Mouse (Mus musculus): ENCODE results near the gene Gtf3c3. TPM values are rescaled to one million over a fixed set of nuclear protein-coding genes. Genes with fewer than 3 reads are reported as not detected.

Gtf3c3 gene
- 14.2 and 14.3 TPM in 2 replicates for polyA plus RNA-seq (2015; fragmentation: Nextera tagmentation; extraction: Ambion mirVana)

GRCm38 (mm10) chr1:54438340-54439079 is at the start of gene Gtf3c3:
Gene Gtf3c3 (minus strand): TSS chr1:54438971.
- H3K4me1 ChIP-seq: peaks cover 14% of the 10 kb centered on the region
- H3K36me3 ChIP-seq: peaks cover 16% of the 10 kb centered on the region
- H3K9ac ChIP-seq: peak within 1 kb of the TSS; percentile 96
- 0 out of 2 replicates have a peak, but pooled peaks cover 5% of the 10 kb centered on the region for H3K27me3 ChIP-seq (replicated peaks)
- H3K4me2 ChIP-seq: peak within 1 kb of the TSS; percentile 86
- WGBS: 3% methylated on average over 39 of the region's 39 CpGs
- H3K9me3 ChIP-seq: no peaks in the 10 kb centered on the region
- peak within 1 kb of the TSS; percentile 39; the same call in 1 of the 2 replicates for H3K27ac ChIP-seq (replicated peaks)
- peak within 1 kb of the TSS; percentile 87 for H3K4me3 ChIP-seq
- ATAC-seq (ENCODE audit: extremely low read depth, insufficient number of reproducible peaks, low FRiP score, low TSS enrichment): no peak; the same call in 1 of the 2 replicates

- no peak overlapping the region for H3K9ac ChIP-seq
- no peak overlapping the region for H3K4me3 ChIP-seq
- H3K9me3 ChIP-seq: no peaks in the 10 kb centered on the region
- H3K27me3 ChIP-seq (replicated peaks): no peaks in the 10 kb centered on the region
- no peak for ATAC-seq (ENCODE audit: extremely low read depth, insufficient number of reproducible peaks, low FRiP score, low TSS enrichment)
- peaks cover 33% of the 10 kb centered on the region for H3K36me3 ChIP-seq
- WGBS: 90% methylated on average over 3 of the region's 3 CpGs
- H3K27ac ChIP-seq (replicated peaks): no peak overlapping the region
- no peak overlapping the region for H3K4me2 ChIP-seq
- no peaks in the 10 kb centered on the region for H3K4me1 ChIP-seq
Observed at GRCm38 (mm10) chr1:54484744-54485420, 46.1 kb upstream of the Gtf3c3 start.

GRCm38 (mm10) chr1:54480491-54480890 is 41.7 kb upstream of the Gtf3c3 start:
- Histone ChIP-seq H3K4me2 (no peak overlapping the region), H3K36me3 (peaks cover 34% of the 10 kb centered on the region), H3K4me3 (no peak overlapping the region), H3K9ac (no peak overlapping the region), H3K27ac (replicated peaks) (no peak overlapping the region), H3K27me3 (replicated peaks) (no peaks in the 10 kb centered on the region), H3K4me1 (no peaks in the 10 kb centered on the region), H3K9me3 (no peaks in the 10 kb centered on the region)
- no peak for ATAC-seq (ENCODE audit: extremely low read depth, insufficient number of reproducible peaks, low FRiP score, low TSS enrichment)
- 90% methylated on average over 12 of the region's 12 CpGs for WGBS

GRCm38 (mm10) chr1:54468662-54469061 is 29.9 kb upstream of the Gtf3c3 start:
- Histone ChIP-seq H3K36me3 (no peaks in the 10 kb centered on the region), H3K9ac (no peak overlapping the region), H3K9me3 (no peaks in the 10 kb centered on the region), H3K4me3 (no peak overlapping the region), H3K4me2 (no peak overlapping the region), H3K4me1 (no peaks in the 10 kb centered on the region), H3K27me3 (replicated peaks) (no peaks in the 10 kb centered on the region), H3K27ac (replicated peaks) (no peak overlapping the region)
- no peak for ATAC-seq (ENCODE audit: extremely low read depth, insufficient number of reproducible peaks, low FRiP score, low TSS enrichment)

GRCm38 (mm10) chr1:54467366-54467765 is 28.6 kb upstream of the Gtf3c3 start:
- Histone ChIP-seq H3K27ac (replicated peaks) (no peak overlapping the region), H3K4me1 (no peaks in the 10 kb centered on the region), H3K4me3 (no peak overlapping the region), H3K9ac (no peak overlapping the region), H3K36me3 (no peaks in the 10 kb centered on the region), H3K9me3 (no peaks in the 10 kb centered on the region), H3K4me2 (no peak overlapping the region), H3K27me3 (replicated peaks) (no peaks in the 10 kb centered on the region)
- no peak for ATAC-seq (ENCODE audit: extremely low read depth, insufficient number of reproducible peaks, low FRiP score, low TSS enrichment)
- whole genome bisulfite sequencing: 83% methylated on average over 1 of the region's 1 CpGs

GRCm38 (mm10) chr1:54452116-54452515 is 13.3 kb upstream of the Gtf3c3 start:
- H3K4me3 ChIP-seq: no peak overlapping the region
- no peaks in the 10 kb centered on the region for H3K9me3 ChIP-seq
- H3K36me3 ChIP-seq: no peaks in the 10 kb centered on the region
- H3K4me1 ChIP-seq: 0 out of 2 replicates have a peak, but pooled peaks cover 5% of the 10 kb centered on the region
- H3K9ac ChIP-seq: no peak overlapping the region
- no peak overlapping the region for H3K4me2 ChIP-seq
- no peak for ATAC-seq (ENCODE audit: extremely low read depth, insufficient number of reproducible peaks, low FRiP score, low TSS enrichment)
- 0 out of 2 replicates have a peak, but pooled peaks cover 3% of the 10 kb centered on the region for H3K27me3 ChIP-seq (replicated peaks)
- 75% methylated on average over 2 of the region's 2 CpGs for WGBS
- no peak overlapping the region for H3K27ac ChIP-seq (replicated peaks)

GRCm38 (mm10) chr1:54448833-54449232 is 10.1 kb upstream of the Gtf3c3 start:
- no peak for ATAC-seq (ENCODE audit: extremely low read depth, insufficient number of reproducible peaks, low FRiP score, low TSS enrichment)
- no peaks in the 10 kb centered on the region for H3K36me3 ChIP-seq
- no peak overlapping the region for H3K4me2 ChIP-seq
- peaks cover 7% of the 10 kb centered on the region; the same call in 1 of the 2 replicates for H3K27me3 ChIP-seq (replicated peaks)
- H3K9me3 ChIP-seq: no peaks in the 10 kb centered on the region
- H3K4me3 ChIP-seq: no peak overlapping the region
- WGBS: 74% methylated on average over 4 of the region's 4 CpGs
- H3K9ac ChIP-seq: no peak overlapping the region
- no peak overlapping the region for H3K27ac ChIP-seq (replicated peaks)
- H3K4me1 ChIP-seq: 0 out of 2 replicates have a peak, but pooled peaks cover 5% of the 10 kb centered on the region

GRCm38 (mm10) chr1:54443641-54444040 is 4.9 kb upstream of the Gtf3c3 start:
- H3K4me2 ChIP-seq: no peak overlapping the region
- no peak overlapping the region for H3K27ac ChIP-seq (replicated peaks)
- 53% methylated on average over 7 of the region's 7 CpGs for WGBS
- H3K9ac ChIP-seq: no peak overlapping the region
- no peaks in the 10 kb centered on the region for H3K36me3 ChIP-seq
- 0 out of 2 replicates have a peak, but pooled peaks cover 5% of the 10 kb centered on the region for H3K4me1 ChIP-seq
- no peak for ATAC-seq (ENCODE audit: extremely low read depth, insufficient number of reproducible peaks, low FRiP score, low TSS enrichment)
- H3K4me3 ChIP-seq: no peak overlapping the region
- H3K9me3 ChIP-seq: no peaks in the 10 kb centered on the region
- H3K27me3 ChIP-seq (replicated peaks): peaks cover 11% of the 10 kb centered on the region; the same call in 1 of the 2 replicates

GRCm38 (mm10) chr1:54439080-54439476 is 307 bp upstream of the Gtf3c3 start:
- peak overlapping the region; percentile 86 for H3K4me2 ChIP-seq
- H3K27me3 ChIP-seq (replicated peaks): 0 out of 2 replicates have a peak, but pooled peaks cover 7% of the 10 kb centered on the region
- H3K36me3 ChIP-seq: peaks cover 10% of the 10 kb centered on the region
- H3K9ac ChIP-seq: peak overlapping the region; percentile 96
- no peak overlapping the region for H3K27ac ChIP-seq (replicated peaks)
- H3K4me3 ChIP-seq: peak overlapping the region; percentile 87
- H3K4me1 ChIP-seq: peaks cover 14% of the 10 kb centered on the region
- 55% methylated on average over 3 of the region's 3 CpGs for WGBS
- no peaks in the 10 kb centered on the region for H3K9me3 ChIP-seq
- no peak for ATAC-seq (ENCODE audit: extremely low read depth, insufficient number of reproducible peaks, low FRiP score, low TSS enrichment)

- H3K4me3 ChIP-seq: no peak overlapping the region
- 77% methylated on average over 4 of the region's 4 CpGs for WGBS
- H3K27me3 ChIP-seq (replicated peaks): no peaks in the 10 kb centered on the region
- no peaks in the 10 kb centered on the region for H3K9me3 ChIP-seq
- no peak overlapping the region for H3K9ac ChIP-seq
- no peaks in the 10 kb centered on the region for H3K4me1 ChIP-seq
- H3K27ac ChIP-seq (replicated peaks): no peak overlapping the region
- no peak for ATAC-seq (ENCODE audit: extremely low read depth, insufficient number of reproducible peaks, low FRiP score, low TSS enrichment)
- no peak overlapping the region for H3K4me2 ChIP-seq
- H3K36me3 ChIP-seq: peaks cover 89% of the 10 kb centered on the region
Observed at GRCm38 (mm10) chr1:54422195-54422750, 16.5 kb downstream of the Gtf3c3 start.

- H3K9ac ChIP-seq: no peak overlapping the region
- peaks cover 85% of the 10 kb centered on the region for H3K36me3 ChIP-seq
- H3K9me3 ChIP-seq: no peaks in the 10 kb centered on the region
- H3K4me3 ChIP-seq: no peak overlapping the region
- no peak overlapping the region for H3K4me2 ChIP-seq
- WGBS: 82% methylated on average over 3 of the region's 3 CpGs
- H3K27ac ChIP-seq (replicated peaks): no peak overlapping the region
- no peaks in the 10 kb centered on the region for H3K4me1 ChIP-seq
- H3K27me3 ChIP-seq (replicated peaks): no peaks in the 10 kb centered on the region
- ATAC-seq (ENCODE audit: extremely low read depth, insufficient number of reproducible peaks, low FRiP score, low TSS enrichment): no peak
Observed at GRCm38 (mm10) chr1:54421670-54422069, 17.1 kb downstream of the Gtf3c3 start.

Measured in heart, embryonic 13.5 days (tissue).